Comparison of ENCODE assay signal across 10 mouse cellular contexts in the genomic region with DNA sequence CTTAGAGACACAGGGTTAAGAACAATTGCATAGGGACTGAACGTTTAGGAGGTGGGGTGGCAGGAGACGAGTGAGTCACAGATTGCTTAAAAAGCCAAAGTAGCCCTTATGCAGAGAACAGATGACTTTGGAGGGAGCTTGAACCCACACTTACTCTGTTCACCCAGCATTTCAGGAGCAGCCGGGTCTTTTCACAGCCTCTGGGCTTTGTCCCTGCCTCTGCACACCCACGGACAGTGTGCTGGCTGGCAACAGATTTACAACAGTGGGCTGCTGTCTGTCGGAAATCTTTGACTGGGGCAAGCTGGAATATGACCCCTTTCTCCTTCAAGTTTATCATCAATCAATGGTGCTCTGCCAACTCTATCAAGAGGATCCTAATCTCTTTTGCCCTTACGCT. TPM values are rescaled to one million over a fixed set of nuclear protein-coding genes. Genes with fewer than 3 reads are reported as not detected.
DNase-seq lines count a peak whose midpoint lies in the region; ATAC-seq and TF ChIP-seq lines count a peak whose summit lies in the region.
"Had no signal": no experiment of that assay in that cellular context is flagged by ENCODE, and none has a peak within 500 bp of the region (broad histone marks: within the 10 kb centered on the region; RNA-seq: fewer than 3 reads in every experiment).

No protein-coding gene starts in this region.

- 37% methylated on average over 6 of the region's 6 CpGs for WGBS in liver, postnatal 0 days (ENCODE audit: insufficient replicate concordance)

- TF ChIP-seq CTCF in gastrocnemius, adult 2 months (IDR thresholded peaks at IDR 0.05) = no peak
- no peak for TF ChIP-seq CTCF in liver, postnatal 0 days (IDR thresholded peaks at IDR 0.05; ENCODE audit: low read depth)

- H3K9ac ChIP-seq in liver, postnatal 0 days (replicated peaks) = no peak overlapping the region
- H3K9ac ChIP-seq: embryonic facial prominence, embryonic 12.5 days; liver, embryonic 14.5 days had no signal

- DNase-seq in gastrocnemius, adult 2 months = no peak
- DNase-seq in gastrocnemius, postnatal 36 days = no peak
- peak; percentile 17 for DNase-seq in heart, postnatal 4 days
- DNase-seq in liver, postnatal 0 days = no peak
- DNase-seq in telencephalon, adult 2 months (ENCODE audit: low read depth, low spot score) = peak; percentile 29
- DNase-seq in gastrocnemius, adult 8-10 months (ENCODE audit: low spot score in 2 of 2) = no peak
- DNase-seq in thymus, postnatal 4 days = no peak

- TF ChIP-seq EP300 in liver, postnatal 0 days (IDR thresholded peaks at IDR 0.05; ENCODE audit: low read depth) = no peak

- ATAC-seq in liver, postnatal 0 days = no peak

- no peaks in the 10 kb centered on the region for H3K27me3 ChIP-seq in liver, postnatal 0 days (ENCODE audit: insufficient read depth, low read length)
- H3K27me3 ChIP-seq: embryonic facial prominence, embryonic 12.5 days had no signal

- H3K4me3 ChIP-seq in gastrocnemius, adult 2 months = peak overlapping the region; percentile 73
- peak overlapping the region; percentile 57 for H3K4me3 ChIP-seq in brown adipose tissue, adult 24 weeks (ENCODE audit: insufficient read depth, low read depth, low read length)
- H3K4me3 ChIP-seq in liver, postnatal 0 days (ENCODE audit: low read depth, low read length) = no peak overlapping the region

- peak overlapping the region; percentile 78 for H3K27ac ChIP-seq in gastrocnemius, adult 2 months
- H3K27ac ChIP-seq in brown adipose tissue, adult 24 weeks (replicated peaks; ENCODE audit: low read depth, low read length) = peak overlapping the region; percentile 92
- H3K27ac ChIP-seq in liver, postnatal 0 days (ENCODE audit: low read depth) = no peak overlapping the region
- H3K27ac ChIP-seq: embryonic facial prominence, embryonic 12.5 days; liver, embryonic 14.5 days had no signal

- H3K4me2 ChIP-seq in liver, postnatal 0 days (ENCODE audit: low read depth, low read length) = peak overlapping the region; percentile 62

- no peaks in the 10 kb centered on the region for H3K4me1 ChIP-seq in brown adipose tissue, adult 24 weeks (ENCODE audit: control insufficient read depth, insufficient read depth, insufficient read length, low read length)
- no peaks in the 10 kb centered on the region for H3K4me1 ChIP-seq in liver, postnatal 0 days (ENCODE audit: insufficient read depth)
- H3K4me1 ChIP-seq: embryonic facial prominence, embryonic 12.5 days had no signal

- intact Hi-C loops in gastrocnemius, adult 2 months (cut with DNase I) = no loop called here
- intact Hi-C loops in gastrocnemius, postnatal 36 days (cut with DNase I) = no loop called here

- H3K9me3 ChIP-seq in liver, postnatal 0 days (ENCODE audit: low read length) = no peaks in the 10 kb centered on the region
- H3K9me3 ChIP-seq: embryonic facial prominence, embryonic 12.5 days had no signal

- H3K36me3 ChIP-seq in liver, postnatal 0 days (replicated peaks; ENCODE audit: insufficient read depth, low read length) = no peaks in the 10 kb centered on the region
- H3K36me3 ChIP-seq: embryonic facial prominence, embryonic 12.5 days had no signal

RNA-seq across cellular contexts. Expression of a gene that starts 44.1 kb away (rescaled TPM):
- 10 to 100 TPM; 24.9 to 34.6 TPM for total RNA-seq in gastrocnemius, adult 2 months (2021)
- total RNA-seq in gastrocnemius, postnatal 36 days (2021) = 10 to 100 TPM; 34.7 to 35.9 TPM
- 104 and 140 TPM in 2 replicates for polyA plus RNA-seq in brown adipose tissue, adult 24 weeks (2012; ENCODE audit: insufficient read depth, insufficient read length, missing spikeins)
- 100 to 1,000 TPM; 203 to 211 TPM for total RNA-seq in heart, postnatal 4 days (2021)
- polyA plus RNA-seq in liver, postnatal 0 days (2015; fragmentation: Nextera tagmentation; extraction: Ambion mirVana) = 24.7 and 28.0 TPM in 2 replicates
- total RNA-seq in gastrocnemius, adult 8-10 months (2022) = 10 to 100 TPM; 20.8 to 33.0 (median 25.0) TPM

Comparison
In these comparisons a context has a peak if more than half of its experiments do, and no peak if none do; other contexts are left out.
1. DNase-seq: peak in heart, postnatal 4 days (single experiment) and telencephalon, adult 2 months (single experiment); none in gastrocnemius, adult 2 months (single experiment), gastrocnemius, postnatal 36 days (0 of 2), liver, postnatal 0 days (single experiment), gastrocnemius, adult 8-10 months (0 of 2) and thymus, postnatal 4 days (single experiment).
2. RNA of a gene that starts 44.1 kb away (total RNA-seq): 203 to 211 TPM in heart, postnatal 4 days; 34.7 to 35.9 TPM in gastrocnemius, postnatal 36 days, 24.9 to 34.6 TPM in gastrocnemius, adult 2 months and 20.8 to 33.0 TPM in gastrocnemius, adult 8-10 months; every median in the first group is over 4 times any median in the second.